Mouse (Mus musculus) liver, embryonic 14.5 days (tissue): ENCODE measurements at regions not wholly inside any gene's neighbourhood (a gene's known extent, or its start where the extent isn't known, plus 50 kb on each side); places are given as distances from the start of the nearest gene placed in this dataset.

Experiments
- ATAC-seq: fragments of 200-750 bp; cut with Nextera tagmentation; 2 replicates; pipeline ENCODE4 v1.8.0; 2017; ENCODE audit warnings: moderate number of reproducible peaks, mild to moderate bottlenecking, moderate library complexity; ENCODE audit not compliant: insufficient read depth
- DNase-seq, 3 experiments: peaks; one replicate each; pipeline ENCODE4 v3.0.0-alpha.2; 2012 to 2013; ENCODE audit warnings: low read depth in 3 of 3, low spot score in 3 of 3
- H3K27ac ChIP-seq: fragments of 300-500 bp; sonication (generic); 2 replicates; pipeline ENCODE4 v1.5.1; 2014; ENCODE audit warnings: moderate library complexity, mild to moderate bottlenecking, control low read depth, inconsistent platforms
- H3K27me3 ChIP-seq: fragments of 300-500 bp; sonication (generic); 2 replicates; pipeline ENCODE4 v1.6.1; 2014; ENCODE audit warnings: mild to moderate bottlenecking, low read length, moderate library complexity; ENCODE audit not compliant: control insufficient read depth, insufficient read depth
- H3K36me3 ChIP-seq: fragments of 300-500 bp; sonication (generic); replicated peaks from 2 replicates; pipeline ENCODE4 v1.6.1; 2014; ENCODE audit warnings: low read depth; ENCODE audit not compliant: control insufficient read depth, insufficient read depth
- H3K4me1 ChIP-seq, 2 experiments: fragments of 200-500 bp in 1 of 2; fragments of 300-500 bp in 1 of 2; sonication (generic) in 1 of 2; replicated peaks; 2 replicates each; pipeline ENCODE4 v1.6.1; 2012 to 2014; ENCODE audit warnings: antibody characterized with exemption in 1 of 2, inconsistent platforms in 1 of 2, low read length in 1 of 2; ENCODE audit not compliant: control insufficient read depth in 2 of 2, insufficient read depth in 2 of 2
- H3K4me2 ChIP-seq: fragments of 300-500 bp; sonication (generic); 2 replicates; pipeline ENCODE4 v1.6.1; 2014; ENCODE audit warnings: low read depth, mild to moderate bottlenecking, control low read depth, moderate library complexity
- H3K4me3 ChIP-seq, 2 experiments: fragments of 200-500 bp in 1 of 2; fragments of 300-500 bp in 1 of 2; sonication (generic) in 1 of 2; 2 replicates each; pipeline ENCODE4 v1.5.1; 2012 to 2014; ENCODE audit warnings: low read depth in 2 of 2, low read length in 2 of 2, mild to moderate bottlenecking in 2 of 2, control low read depth in 1 of 2, inconsistent platforms in 1 of 2, moderate library complexity in 1 of 2; ENCODE audit not compliant: insufficient read depth in 1 of 2
- H3K9ac ChIP-seq: fragments of 300-500 bp; sonication (generic); replicated peaks from 2 replicates; pipeline ENCODE4 v1.6.1; 2014; ENCODE audit warnings: mild to moderate bottlenecking, control low read depth, moderate library complexity
- H3K9me3 ChIP-seq: fragments of 300-500 bp; sonication (generic); 2 replicates; pipeline ENCODE4 v1.6.1; 2016; ENCODE audit warnings: low read length, mixed read lengths; ENCODE audit not compliant: control insufficient read depth
- CTCF ChIP-seq: IDR thresholded peaks from 2 replicates; pipeline ENCODE4 v1.5.1; 2016; ENCODE audit warnings: antibody characterized with exemption, low read depth, control low read depth
- EP300 ChIP-seq: IDR thresholded peaks from 2 replicates; pipeline ENCODE4 v1.6.1; 2016; ENCODE audit warnings: antibody characterized with exemption, low read depth
- WGBS: fragments of 180-500 bp; shearing (Covaris S2); extraction: QIAGEN DNeasy Blood & Tissue Kit; methylation state at CpG from one replicate; pipeline ENCODE4 v1.1.7; 2014; ENCODE audit not compliant: insufficient replicate concordance; 5-methylcytosine and 5-hydroxymethylcytosine counted together

DNA sequence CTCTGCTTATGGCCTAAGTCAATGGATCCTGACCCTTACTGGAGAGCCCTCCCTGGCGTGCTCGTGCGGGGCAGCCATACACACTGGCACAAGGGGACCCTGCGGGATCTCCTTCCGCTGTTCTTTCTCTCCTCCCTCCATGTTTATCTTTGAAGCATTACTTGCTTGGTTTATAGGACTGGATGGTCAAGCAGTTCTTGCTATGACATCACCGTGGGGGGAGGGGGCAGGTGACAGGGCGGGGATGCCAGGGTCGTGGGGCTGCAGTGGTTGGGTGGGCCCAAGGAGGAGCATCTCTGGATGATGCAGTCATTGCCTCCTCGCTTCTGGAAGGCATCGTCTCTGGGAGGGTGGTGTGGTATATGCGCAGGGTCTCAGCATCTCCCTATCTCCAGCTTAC lies 142.4 kb upstream of the Rtl1 start:
- Histone ChIP-seq H3K9ac (no peak overlapping the region), H3K27ac (no peak overlapping the region), H3K4me3 (no peak overlapping the region), H3K9me3 (no peaks in the 10 kb centered on the region), H3K4me2 (no peak overlapping the region), H3K4me1 (no peaks in the 10 kb centered on the region; a peak in 1 of 4 replicates), H3K27me3 (no peaks in the 10 kb centered on the region), H3K36me3 (no peaks in the 10 kb centered on the region)
- TF ChIP-seq CTCF, result no peak
- TF ChIP-seq EP300, result no peak
- no peak for ATAC-seq
- WGBS, result 66% methylated on average over 11 of the region's 11 CpGs
- DNase-seq, result no peak

DNA sequence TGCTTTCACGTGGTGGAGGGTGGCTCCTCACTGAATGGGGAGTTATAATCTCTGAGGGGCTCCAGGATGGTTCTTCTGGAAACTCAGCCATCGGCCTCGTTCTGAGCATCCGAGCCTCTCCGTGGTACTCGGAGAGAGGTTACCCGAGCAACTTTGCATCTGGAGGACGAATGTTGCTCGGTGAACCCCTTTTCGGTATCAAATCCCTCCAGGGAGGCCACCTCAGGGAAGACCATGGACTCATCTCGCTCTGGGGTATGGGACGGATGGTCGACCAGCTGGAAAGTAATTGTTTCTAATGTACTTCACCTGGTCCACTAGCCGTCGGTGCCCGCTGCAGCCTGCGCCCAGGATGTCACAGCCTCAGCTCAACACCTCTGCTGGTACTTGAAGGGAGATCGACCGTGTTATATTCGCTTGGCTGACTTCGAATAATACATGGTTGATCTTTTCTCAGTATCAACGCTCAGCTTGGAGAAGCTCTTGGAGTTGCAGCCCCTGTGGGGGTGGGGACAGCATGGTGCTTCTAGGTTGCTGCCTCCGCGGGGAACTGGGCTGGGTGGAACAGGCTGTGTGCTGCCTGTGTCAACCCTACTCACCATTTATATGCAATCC lies 143.0 kb upstream of the Rtl1 start:
- TF ChIP-seq EP300 (no peak), CTCF (no peak)
- 71% methylated on average over 24 of the region's 24 CpGs for WGBS
- no peak for DNase-seq
- no peak overlapping the region for H3K9ac ChIP-seq
- H3K27ac ChIP-seq, result no peak overlapping the region
- no peak overlapping the region for H3K4me2 ChIP-seq
- H3K4me1 ChIP-seq, result no peaks in the 10 kb centered on the region; a peak in 1 of 4 replicates
- ATAC-seq, result no peak
- no peak overlapping the region for H3K4me3 ChIP-seq
- H3K9me3 ChIP-seq, result no peaks in the 10 kb centered on the region
- no peaks in the 10 kb centered on the region for H3K36me3 ChIP-seq
- no peaks in the 10 kb centered on the region for H3K27me3 ChIP-seq

DNA sequence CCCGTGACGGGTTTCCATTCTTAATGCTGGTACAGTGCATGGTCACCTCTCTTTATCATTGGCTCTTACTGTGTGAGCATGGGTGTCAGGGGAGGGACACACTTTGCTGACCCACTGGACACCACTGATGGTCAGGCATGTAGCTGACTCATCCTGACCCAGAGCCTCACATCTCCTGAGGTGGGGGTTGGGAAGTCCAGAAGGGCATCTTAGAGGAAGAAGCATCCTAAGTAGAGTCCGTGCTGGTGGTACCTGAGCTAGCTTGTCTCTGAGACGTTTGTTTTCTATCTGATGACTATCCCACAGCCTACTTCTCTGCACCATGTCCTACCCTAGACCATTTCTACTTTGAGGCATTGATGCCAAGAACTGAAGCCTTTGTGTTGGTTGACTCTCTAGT lies 144.1 kb upstream of the Rtl1 start:
- no peak for TF ChIP-seq CTCF
- no peak for TF ChIP-seq EP300
- H3K9me3 ChIP-seq, result no peaks in the 10 kb centered on the region
- no peaks in the 10 kb centered on the region for H3K27me3 ChIP-seq
- no peak overlapping the region for H3K27ac ChIP-seq
- H3K4me3 ChIP-seq, result no peak overlapping the region
- no peak overlapping the region for H3K9ac ChIP-seq
- DNase-seq, result no peak
- H3K4me1 ChIP-seq, result no peaks in the 10 kb centered on the region; a peak in 2 of 4 replicates
- H3K36me3 ChIP-seq, result no peaks in the 10 kb centered on the region
- 69% methylated on average over 4 of the region's 4 CpGs for WGBS
- no peak for ATAC-seq
- H3K4me2 ChIP-seq, result no peak overlapping the region

DNA sequence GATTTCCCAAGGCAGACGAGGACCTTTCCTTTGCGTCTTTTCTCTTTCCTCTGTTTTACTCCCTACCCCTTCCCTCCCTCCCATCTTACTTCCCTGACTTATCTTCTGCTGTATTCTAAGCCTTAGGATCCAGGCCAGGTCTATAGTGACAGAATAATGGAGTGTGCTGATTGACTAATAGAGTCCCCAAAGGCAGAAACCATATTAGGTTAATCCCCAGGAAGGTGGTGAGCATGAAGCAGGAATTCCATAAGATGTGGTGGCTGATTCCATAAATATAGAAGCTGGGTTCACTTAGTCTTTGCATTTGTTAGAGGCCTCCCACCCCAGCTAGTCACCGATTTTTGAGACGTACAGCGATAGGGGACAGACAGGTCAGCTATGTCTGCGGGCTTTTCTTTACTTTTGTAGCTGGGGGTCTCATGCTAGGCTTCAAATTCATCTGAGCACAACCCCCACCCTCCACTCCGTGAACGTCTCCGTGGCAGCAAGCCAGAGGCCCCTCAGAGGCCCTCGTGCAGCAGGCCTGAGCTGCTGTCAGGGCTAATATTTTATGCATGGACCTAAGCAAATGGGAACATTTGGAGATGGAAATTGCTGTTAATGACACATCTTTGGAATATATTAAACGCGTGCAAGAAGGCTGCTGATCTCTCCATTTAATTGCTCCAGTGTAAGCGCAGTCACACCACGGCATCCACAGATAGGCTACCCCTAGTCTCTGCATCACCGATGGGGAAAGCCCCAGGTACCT lies 145.8 kb upstream of the Rtl1 start:
- Histone ChIP-seq H3K9ac (no peak overlapping the region), H3K9me3 (no peaks in the 10 kb centered on the region), H3K27ac (no peak overlapping the region), H3K4me2 (no peak overlapping the region), H3K36me3 (no peaks in the 10 kb centered on the region), H3K4me1 (no peaks in the 10 kb centered on the region; a peak in 2 of 4 replicates), H3K27me3 (no peaks in the 10 kb centered on the region), H3K4me3 (no peak overlapping the region)
- WGBS, result 68% methylated on average over 15 of the region's 15 CpGs
- ATAC-seq (no peak), DNase-seq (no peak)
- TF ChIP-seq CTCF, result no peak
- TF ChIP-seq EP300, result no peak

DNA sequence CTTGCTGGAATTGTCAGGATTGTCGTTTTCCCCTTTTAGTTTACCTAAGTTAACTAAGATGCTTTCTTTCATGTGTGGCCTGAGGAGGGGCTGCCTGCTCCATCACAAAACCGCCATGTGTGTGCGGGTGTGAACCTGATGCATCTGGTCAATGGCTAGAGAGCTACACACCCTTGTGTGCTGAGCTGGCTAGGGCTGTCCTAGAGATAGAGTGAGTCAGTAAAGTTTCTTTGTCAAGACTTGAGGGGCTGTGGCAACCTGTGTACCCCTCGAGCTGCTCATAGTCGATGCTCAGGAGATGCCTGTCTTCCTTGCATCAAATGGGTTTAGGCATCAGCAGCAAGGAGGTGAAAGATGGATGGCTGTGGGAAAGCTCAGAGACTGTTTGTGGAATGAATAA lies 147.1 kb upstream of the Rtl1 start:
- no peak overlapping the region for H3K4me2 ChIP-seq
- H3K4me1 ChIP-seq, result no peaks in the 10 kb centered on the region; a peak in 2 of 4 replicates
- 55% methylated on average over 5 of the region's 5 CpGs for WGBS
- ATAC-seq (no peak), DNase-seq (no peak)
- no peaks in the 10 kb centered on the region for H3K27me3 ChIP-seq
- no peak overlapping the region for H3K4me3 ChIP-seq
- no peaks in the 10 kb centered on the region for H3K9me3 ChIP-seq
- H3K9ac ChIP-seq, result no peak overlapping the region
- H3K36me3 ChIP-seq, result no peaks in the 10 kb centered on the region
- no peak for TF ChIP-seq EP300
- no peak overlapping the region for H3K27ac ChIP-seq
